Mouse (Mus musculus) CH12.LX (cell line): ENCODE measurements around the gene Mnt. TPM values are rescaled to one million over a fixed set of nuclear protein-coding genes. Genes with fewer than 3 reads are reported as not detected.

ENCODE experiments used
- DNase-seq: peaks from one replicate; pipeline ENCODE4 v3.0.0-alpha.2; 2013; ENCODE audit errors: extremely low read depth
- H3K27ac ChIP-seq: 2 replicates; pipeline ENCODE4 v1.5.1; 2012; ENCODE audit warnings: low read depth, mild to moderate bottlenecking, control low read depth, moderate library complexity; ENCODE audit not compliant: insufficient read depth
- H3K27me3 ChIP-seq: replicated peaks from 2 replicates; pipeline ENCODE3; 2012; ENCODE audit warnings: inconsistent platforms
- H3K36me3 ChIP-seq, 2 experiments: replicated peaks in 1 of 2; 2 replicates each; pipeline versions ENCODE3 to v1.6.1; 2012; ENCODE audit warnings: inconsistent platforms in 1 of 2, low read length in 1 of 2, mild to moderate bottlenecking in 1 of 2, mixed read lengths in 1 of 2, moderate library complexity in 1 of 2; ENCODE audit not compliant: control insufficient read depth in 1 of 2, insufficient read depth in 1 of 2
- H3K4me1 ChIP-seq, 2 experiments: 2 replicates each; pipeline ENCODE4 v1.6.1; 2012; ENCODE audit warnings: inconsistent platforms in 1 of 2, moderate library complexity in 1 of 2; ENCODE audit not compliant: insufficient read depth in 2 of 2, control insufficient read depth in 1 of 2
- H3K4me2 ChIP-seq: 2 replicates; pipeline ENCODE4 v1.6.1; 2012; ENCODE audit warnings: low read depth, mild to moderate bottlenecking, control low read depth; ENCODE audit not compliant: poor library complexity, insufficient read depth, severe bottlenecking
- H3K4me3 ChIP-seq, 3 experiments: fragments of 150-350 bp in 1 of 3; sonication (generic) in 1 of 3; replicated peaks in 1 of 3; 2 replicates each; pipeline versions ENCODE3 to v1.5.1; 2011 to 2012; ENCODE audit warnings: low read depth in 2 of 3, low read length in 2 of 3, mild to moderate bottlenecking in 2 of 3, moderate library complexity in 2 of 3, control low read depth in 1 of 3, improper control_type of control experiment in 1 of 3, inconsistent platforms in 1 of 3, mixed read lengths in 1 of 3; ENCODE audit not compliant: poor library complexity in 1 of 3
- H3K79me2 ChIP-seq: replicated peaks from 2 replicates; pipeline ENCODE4 v1.6.1; 2012; ENCODE audit warnings: mild to moderate bottlenecking, moderate library complexity; ENCODE audit not compliant: control insufficient read depth, poor library complexity, insufficient read depth, severe bottlenecking; ENCODE audit errors: extremely low read depth
- H3K9ac ChIP-seq: 2 replicates; pipeline ENCODE4 v1.6.1; 2012; ENCODE audit warnings: low read depth, mild to moderate bottlenecking, control low read depth, moderate library complexity; ENCODE audit not compliant: insufficient read depth
- H3K9me3 ChIP-seq: replicated peaks from 2 replicates; pipeline ENCODE3; 2012; ENCODE audit warnings: low read length, inconsistent platforms, mixed read lengths
- CTCF ChIP-seq, 2 experiments: IDR thresholded peaks in 1 of 2; conservative IDR thresholded peaks in 1 of 2; 2 replicates each; pipeline ENCODE4 v1.5.1; 2011 to 2012; ENCODE audit warnings: low read depth in 2 of 2, low read length in 2 of 2, improper control_type of control experiment in 1 of 2, inconsistent platforms in 1 of 2, mild to moderate bottlenecking in 1 of 2, moderate library complexity in 1 of 2
- ELF1 ChIP-seq: IDR thresholded peaks from 2 replicates; pipeline ENCODE4 v1.6.1; 2014; ENCODE audit warnings: low read depth, mild to moderate bottlenecking, inconsistent platforms, low read length, improper control_type of control experiment
- EP300 ChIP-seq: IDR thresholded peaks from 2 replicates; pipeline ENCODE4 v1.6.1; 2011; ENCODE audit warnings: low read length, improper control_type of control experiment
- HCFC1 ChIP-seq: IDR thresholded peaks from 2 replicates; pipeline ENCODE4 v1.6.1; 2012; ENCODE audit warnings: low read depth, mild to moderate bottlenecking, inconsistent platforms, low read length, improper control_type of control experiment
- IRF4 ChIP-seq: IDR thresholded peaks from 2 replicates; pipeline ENCODE4 v1.6.1; 2014; ENCODE audit warnings: low read depth, mild to moderate bottlenecking, inconsistent platforms, low read length, improper control_type of control experiment
- KAT2A ChIP-seq: IDR thresholded peaks from 2 replicates; pipeline ENCODE4 v1.6.1; 2012; ENCODE audit warnings: low read length, improper control_type of control experiment, inconsistent platforms; ENCODE audit not compliant: insufficient replicate concordance
- MAFK ChIP-seq: IDR thresholded peaks from 2 replicates; pipeline ENCODE4 v1.6.1; 2011; ENCODE audit warnings: low read length, improper control_type of control experiment; ENCODE audit not compliant: insufficient replicate concordance
- MAZ ChIP-seq: IDR thresholded peaks from 2 replicates; pipeline ENCODE4 v1.6.1; 2012; ENCODE audit warnings: low read depth, mild to moderate bottlenecking, inconsistent platforms, low read length, improper control_type of control experiment, moderate library complexity
- MEF2A ChIP-seq: IDR thresholded peaks from 2 replicates; pipeline ENCODE4 v1.6.1; 2014; ENCODE audit warnings: low read depth, mild to moderate bottlenecking, inconsistent platforms, low read length, improper control_type of control experiment, borderline replicate concordance
- MYC ChIP-seq: IDR thresholded peaks from 2 replicates; pipeline ENCODE4 v1.6.1; 2011; ENCODE audit warnings: low read depth, mild to moderate bottlenecking, improper control_type of control experiment, low read length
- NRF1 ChIP-seq: IDR thresholded peaks from 2 replicates; pipeline ENCODE4 v1.6.1; 2014; ENCODE audit warnings: low read depth, mild to moderate bottlenecking, inconsistent platforms, low read length, improper control_type of control experiment, moderate library complexity
- PAX5 ChIP-seq: IDR thresholded peaks from 2 replicates; pipeline ENCODE4 v1.6.1; 2012; ENCODE audit warnings: low read length, inconsistent platforms, mixed read lengths
- POLR2AphosphoS2 ChIP-seq: IDR thresholded peaks from 2 replicates; pipeline ENCODE4 v1.6.1; 2011; ENCODE audit warnings: low read depth, low read length, improper control_type of control experiment
- RAD21 ChIP-seq: IDR thresholded peaks from 2 replicates; pipeline ENCODE4 v1.6.1; 2011; ENCODE audit warnings: low read depth, mild to moderate bottlenecking, low read length, improper control_type of control experiment, moderate library complexity
- SIN3A ChIP-seq: IDR thresholded peaks from 2 replicates; pipeline ENCODE4 v1.6.1; 2012; ENCODE audit warnings: low read length, improper control_type of control experiment, inconsistent platforms
- SMC3 ChIP-seq: IDR thresholded peaks from 2 replicates; pipeline ENCODE4 v1.6.1; 2011; ENCODE audit warnings: low read depth, low read length, improper control_type of control experiment
- USF2 ChIP-seq: conservative IDR thresholded peaks from 2 replicates; pipeline ENCODE4 v1.6.1; 2011; ENCODE audit warnings: low read depth, low read length, improper control_type of control experiment
- ZKSCAN1 ChIP-seq: IDR thresholded peaks from 2 replicates; pipeline ENCODE4 v1.6.1; 2012; ENCODE audit warnings: low read depth, inconsistent platforms, low read length, improper control_type of control experiment, borderline replicate concordance
- ZMIZ1 ChIP-seq: IDR thresholded peaks from 2 replicates; pipeline ENCODE4 v1.6.1; 2012; ENCODE audit warnings: low read depth, mild to moderate bottlenecking, inconsistent platforms, low read length, improper control_type of control experiment
- ZNF384 ChIP-seq: IDR thresholded peaks from 2 replicates; pipeline ENCODE4 v1.6.1; 2012; ENCODE audit warnings: low read depth, low read length, improper control_type of control experiment, inconsistent platforms
- dilution Hi-C: fragments of 300-500 bp; cut with MboI; formaldehyde crosslinking; loops from 2 replicates; pipeline ENCODE4 v1.14.3; 2020; ENCODE audit warnings: low sequenced_read_pairs; ENCODE audit not compliant: extremely low pct_unique_long_range_greater_than_20kb, extremely low pct_ligation_motif_present
- in situ Hi-C: fragments of 300-500 bp; cut with MboI; formaldehyde crosslinking; loops from 3 replicates; pipeline ENCODE4 v1.14.3; 2019; ENCODE audit warnings: low sequenced_read_pairs, low pct_ligation_motif_present, low pct_unique_long_range_greater_than_20kb, mixed read lengths
- polyA plus RNA-seq: library from polyadenylated mRNA; unstranded; fragments of >175 nt; gene quantifications from 2 replicates; pipeline ENCODE4 v1.2.1, GENCODE M21; 2012; ENCODE audit warnings: low read depth; ENCODE audit not compliant: insufficient read length
- total RNA-seq, 2 experiments: library from RNA; depleted of rRNA; stranded (reverse); fragments of 300-350 nt in 1 of 2; fragments of >200 nt in 1 of 2; gene quantifications; 2 replicates each; pipeline ENCODE4 v1.2.3; 2012 to 2014

Mnt gene
- total and polyA plus RNA-seq, 3 experiments, result 1.6 to 30.6 (median 4.7) TPM

DNA sequence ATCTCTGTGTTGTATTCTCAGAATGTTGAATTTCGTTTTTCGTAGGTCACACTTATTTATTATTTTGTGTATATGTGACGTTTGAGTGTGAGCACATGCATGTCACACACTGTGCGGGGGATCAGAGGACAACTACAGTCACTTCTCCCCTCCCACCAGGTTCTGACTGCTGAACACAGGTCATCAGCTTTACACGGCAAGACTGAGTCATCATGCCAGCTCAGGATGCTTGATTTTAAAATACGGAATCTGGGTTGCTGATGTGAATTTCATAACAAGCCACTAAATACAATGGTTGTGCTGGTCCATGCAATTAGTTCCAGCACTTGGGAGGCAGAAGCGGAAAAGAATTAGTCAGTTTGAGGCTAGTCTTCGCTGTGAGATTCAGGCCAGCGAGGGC, 50.3 kb downstream of the Mnt start:
- H3K79me2 ChIP-seq, result no peaks in the 10 kb centered on the region
- H3K4me1 ChIP-seq, result peaks cover 0 to 5% of the 10 kb centered on the region in 2 experiments; a peak in 2 of 4 replicates
- no peaks in the 10 kb centered on the region for H3K27me3 ChIP-seq
- H3K36me3 ChIP-seq, result peaks cover 0 to 11% of the 10 kb centered on the region in 2 experiments
- no peaks in the 10 kb centered on the region for H3K9me3 ChIP-seq
- H3K27ac ChIP-seq, result no peak overlapping the region
- TF ChIP-seq CTCF (conservative IDR thresholded peaks at IDR 0.05 in 1 of 2, IDR thresholded peaks at IDR 0.05 in 1 of 2; ENCODE audit: low read depth in 2 of 2, low read length in 2 of 2) (no peak), SIN3A (no peak), ZNF384 (no peak), ELF1 (no peak), ZKSCAN1 (no peak), USF2 (no peak), RAD21 (no peak), MYC (no peak), MAFK (no peak), POLR2AphosphoS2 (no peak), MAZ (no peak), MEF2A (no peak)
- TF ChIP-seq, all 38 proteins: peak for 0
- H3K9ac ChIP-seq, result no peak overlapping the region
- dilution Hi-C loops (no loop called here), in situ Hi-C loops (no loop called here)
- H3K4me2 ChIP-seq, result no peak overlapping the region
- DNase-seq, result no peak
- H3K4me3 ChIP-seq, result no peak overlapping the region

DNA sequence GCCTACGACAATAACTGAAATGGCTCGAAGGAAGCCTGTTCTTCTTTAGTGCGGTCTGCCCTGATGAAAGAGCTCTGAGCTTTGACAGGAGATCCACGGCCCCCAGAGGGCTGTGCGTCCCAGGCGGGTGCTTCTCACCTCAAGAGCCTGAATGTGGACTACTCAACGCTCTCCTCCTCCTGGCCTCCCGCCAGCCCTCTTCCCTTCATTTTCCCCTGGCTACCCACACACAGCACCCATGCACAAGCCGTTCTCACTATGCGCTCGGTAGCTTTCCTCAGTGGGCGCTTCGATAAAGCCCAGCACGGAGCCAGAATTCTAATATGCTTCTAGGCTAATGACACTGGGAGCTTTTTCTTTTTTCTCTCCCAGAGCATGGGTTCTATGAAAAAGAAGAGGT, 51.3 kb downstream of the Mnt start:
- TF ChIP-seq ELF1 (no peak), HCFC1 (no peak), ZKSCAN1 (no peak), NRF1 (no peak), PAX5 (no peak), EP300 (no peak), SMC3 (no peak), IRF4 (no peak), MAFK (no peak), ZMIZ1 (no peak), KAT2A (no peak), SIN3A (no peak)

More for the DNA sequence above, 51.3 kb downstream of the Mnt start:
- H3K27me3 ChIP-seq, result no peaks in the 10 kb centered on the region
- no peak for DNase-seq
- H3K4me1 ChIP-seq, result peaks cover 0 to under 1% of the 10 kb centered on the region in 2 experiments; a peak in 1 of 4 replicates
- no peak overlapping the region for H3K27ac ChIP-seq
- no peak overlapping the region for H3K4me2 ChIP-seq
- no peak overlapping the region for H3K9ac ChIP-seq
- dilution Hi-C loops, result no loop called here
- no peaks in the 10 kb centered on the region for H3K9me3 ChIP-seq
- in situ Hi-C loops, result no loop called here
- peaks cover 0 to 11% of the 10 kb centered on the region in 2 experiments for H3K36me3 ChIP-seq
- H3K79me2 ChIP-seq, result no peaks in the 10 kb centered on the region
- H3K4me3 ChIP-seq, result no peak overlapping the region
